Mouse (Mus musculus) kidney, embryonic 15.5 days (tissue): ENCODE data around the gene Cyp2j9. TPM values are rescaled to one million over a fixed set of nuclear protein-coding genes. Genes with fewer than 3 reads are reported as not detected.

Experiments used
- ATAC-seq: fragments of 200-750 bp; cut with Nextera tagmentation; replicated peaks from 2 replicates; pipeline ENCODE4 v1.8.0; 2017; ENCODE audit warnings: moderate TSS enrichment; ENCODE audit not compliant: low FRiP score
- H3K27ac ChIP-seq: fragments of 300-500 bp; sonication (generic); 2 replicates; pipeline ENCODE4 v1.5.1; 2015; ENCODE audit warnings: mild to moderate bottlenecking, inconsistent platforms
- H3K27me3 ChIP-seq: fragments of 300-500 bp; sonication (generic); 2 replicates; pipeline ENCODE4 v1.6.1; 2015; ENCODE audit warnings: inconsistent platforms
- H3K36me3 ChIP-seq: fragments of 300-500 bp; sonication (generic); 2 replicates; pipeline ENCODE4 v1.6.1; 2015; ENCODE audit warnings: inconsistent platforms
- H3K4me1 ChIP-seq: fragments of 300-500 bp; sonication (generic); 2 replicates; pipeline ENCODE4 v1.6.1; 2015; ENCODE audit warnings: inconsistent platforms
- H3K4me2 ChIP-seq: fragments of 300-500 bp; sonication (generic); 2 replicates; pipeline ENCODE4 v1.6.1; 2015; ENCODE audit warnings: moderate library complexity, mild to moderate bottlenecking, inconsistent platforms
- H3K4me3 ChIP-seq: fragments of 300-500 bp; sonication (generic); replicated peaks from 2 replicates; pipeline ENCODE4 v1.5.1; 2015; ENCODE audit warnings: mild to moderate bottlenecking, inconsistent platforms
- H3K9ac ChIP-seq: fragments of 300-500 bp; sonication (generic); 2 replicates; pipeline ENCODE4 v1.6.1; 2015; ENCODE audit warnings: mild to moderate bottlenecking, inconsistent platforms
- H3K9me3 ChIP-seq: fragments of 300-500 bp; sonication (generic); replicated peaks from 2 replicates; pipeline ENCODE4 v1.6.1; 2016; ENCODE audit warnings: inconsistent platforms
- WGBS: fragments of 180-500 bp; shearing (Covaris S2); methylation state at CpG from one replicate; pipeline ENCODE4 v1.1.7; 2015; ENCODE audit warnings: mixed read lengths; 5-methylcytosine and 5-hydroxymethylcytosine counted together
- polyA plus RNA-seq: library from polyadenylated mRNA; unstranded; fragments of >200 nt; fragmentation: Nextera tagmentation; extraction: Ambion mirVana; gene quantifications from 2 replicates; pipeline ENCODE4 v1.2.1, GENCODE M21; 2015

Cyp2j9 gene
- polyA plus RNA-seq, 1 experiment from 2014 or later = 3.0 TPM

- WGBS = 81% methylated on average over 3 of the region's 3 CpGs
- Histone ChIP-seq H3K27me3 (no peaks in the 10 kb centered on the region), H3K4me3 (no peak overlapping the region), H3K36me3 (no peaks in the 10 kb centered on the region), H3K9ac (no peak overlapping the region), H3K4me1 (0 out of 2 replicates have a peak, but pooled peaks cover 4% of the 10 kb centered on the region), H3K9me3 (no peaks in the 10 kb centered on the region), H3K4me2 (no peak overlapping the region), H3K27ac (no peak overlapping the region)
- no peak for ATAC-seq
These were observed 39.8 kb downstream of the Cyp2j9 start for GRCm38 (mm10) chr4:96551619-96552018.

GRCm38 (mm10) chr4:96545976-96546375 is 45.4 kb downstream of the Cyp2j9 start:
- ATAC-seq = no peak
- Histone ChIP-seq H3K4me3 (no peak overlapping the region), H3K4me2 (no peak overlapping the region), H3K36me3 (no peaks in the 10 kb centered on the region), H3K9me3 (no peaks in the 10 kb centered on the region), H3K4me1 (no peaks in the 10 kb centered on the region), H3K9ac (no peak overlapping the region), H3K27me3 (no peaks in the 10 kb centered on the region), H3K27ac (no peak overlapping the region)
- 68% methylated on average over 1 of the region's 1 CpGs for WGBS

GRCm38 (mm10) chr4:96525772-96526171 is 65.6 kb downstream of the Cyp2j9 start:
- no peaks in the 10 kb centered on the region for H3K27me3 ChIP-seq
- no peak overlapping the region for H3K4me2 ChIP-seq
- H3K27ac ChIP-seq = no peak overlapping the region
- no peaks in the 10 kb centered on the region for H3K4me1 ChIP-seq
- no peak overlapping the region for H3K9ac ChIP-seq
- H3K36me3 ChIP-seq = 0 out of 2 replicates have a peak, but pooled peaks cover 6% of the 10 kb centered on the region
- H3K9me3 ChIP-seq = no peaks in the 10 kb centered on the region
- WGBS = 22% methylated on average over 1 of the region's 1 CpGs
- H3K4me3 ChIP-seq = no peak overlapping the region
- ATAC-seq = peak; percentile 58; the same call in 1 of the 2 replicates

- Histone ChIP-seq H3K36me3 (peaks cover 4% of the 10 kb centered on the region; the same call in 1 of the 2 replicates), H3K27ac (no peak overlapping the region), H3K9ac (no peak overlapping the region), H3K4me1 (no peaks in the 10 kb centered on the region), H3K27me3 (no peaks in the 10 kb centered on the region), H3K4me3 (no peak overlapping the region), H3K4me2 (no peak overlapping the region), H3K9me3 (no peaks in the 10 kb centered on the region)
- ATAC-seq = no peak
- 71% methylated on average over 2 of the region's 2 CpGs for WGBS
These were observed 69.1 kb downstream of the Cyp2j9 start for GRCm38 (mm10) chr4:96522256-96522655.

Other genes with a start within 250 kb of the Cyp2j9 start
- gene Cyp2j11, start 242.9 kb downstream of the Cyp2j9 start, polyA plus RNA-seq = 3.5 and 4.0 TPM in 2 replicates
- gene Cyp2j8, start 84.2 kb downstream of the Cyp2j9 start, polyA plus RNA-seq = not detected in 2 replicates
- gene Cyp2j6, start 37.9 kb downstream of the Cyp2j9 start, polyA plus RNA-seq = 12.6 and 13.4 TPM in 2 replicates
- gene Cyp2j5, start 72.6 kb upstream of the Cyp2j9 start, polyA plus RNA-seq = 7.8 and 9.2 TPM in 2 replicates
- gene Gm12695, start 193.6 kb upstream of the Cyp2j9 start, polyA plus RNA-seq = not detected in 2 replicates